14 mouse cellular contexts compared by ENCODE assay signal in the genomic region with DNA sequence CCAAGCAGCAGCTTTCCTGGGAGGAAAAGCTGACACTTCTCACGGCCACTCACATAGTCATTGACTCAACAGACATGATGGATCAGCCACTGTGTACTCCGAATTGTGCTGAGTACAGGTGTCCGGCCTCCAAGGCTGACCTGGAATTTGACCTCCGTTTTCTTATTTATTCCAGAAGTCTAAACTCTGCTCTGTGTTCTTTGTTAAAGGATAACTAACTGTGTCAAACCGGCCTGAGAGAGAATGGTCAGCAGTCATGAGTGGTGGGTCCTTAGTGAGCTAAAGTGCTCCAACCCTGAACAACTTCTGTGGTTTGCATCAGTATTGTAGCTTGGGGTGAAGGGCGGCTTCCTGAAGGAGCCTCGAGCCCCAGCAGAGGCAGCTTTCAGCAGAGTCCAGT. TPM values are rescaled to one million over a fixed set of nuclear protein-coding genes. Genes with fewer than 3 reads are reported as not detected.
"Had no signal": no experiment of that assay in that cellular context is flagged by ENCODE, and none has a peak within 500 bp of the region (broad histone marks: within the 10 kb centered on the region; RNA-seq: fewer than 3 reads in every experiment).

No protein-coding gene starts in this region.

- H3K4me2 ChIP-seq: hindbrain, embryonic 12.5 days; limb, embryonic 15.5 days; liver, embryonic 12.5 days; lung, embryonic 14.5 days; midbrain, embryonic 12.5 days; neural tube, embryonic 13.5 days had no signal

- H3K4me3 ChIP-seq: hindbrain, embryonic 12.5 days; limb, embryonic 15.5 days; liver, embryonic 12.5 days; megakaryocyte, embryonic 14.5 days; midbrain, embryonic 12.5 days; neural tube, embryonic 13.5 days had no signal

- H3K4me1 ChIP-seq: hindbrain, embryonic 12.5 days; limb, embryonic 15.5 days; liver, embryonic 12.5 days; midbrain, embryonic 12.5 days; neural tube, embryonic 13.5 days had no signal

- DNase-seq: layer of hippocampus, adult 9-11 months; lung, embryonic 14.5 days; lung, postnatal 10 days; right cerebral cortex, postnatal 14 days; thymus, postnatal 4 days had no signal

- H3K9ac ChIP-seq: hindbrain, embryonic 12.5 days; limb, embryonic 15.5 days; liver, embryonic 12.5 days; lung, embryonic 14.5 days; midbrain, embryonic 12.5 days; neural tube, embryonic 13.5 days had no signal

- H3K27ac ChIP-seq: hindbrain, embryonic 12.5 days; hindbrain, postnatal 0 days; limb, embryonic 15.5 days; liver, embryonic 12.5 days; macrophage; midbrain, embryonic 12.5 days; neural tube, embryonic 13.5 days had no signal

- ATAC-seq: hindbrain, postnatal 0 days; liver, embryonic 12.5 days; midbrain, embryonic 16.5 days had no signal

- H3K9me3 ChIP-seq: hindbrain, embryonic 12.5 days; limb, embryonic 15.5 days; liver, embryonic 12.5 days; midbrain, embryonic 12.5 days; neural tube, embryonic 13.5 days had no signal

- H3K36me3 ChIP-seq: hindbrain, embryonic 12.5 days; limb, embryonic 15.5 days; liver, embryonic 12.5 days; midbrain, embryonic 12.5 days; neural tube, embryonic 13.5 days had no signal

- H3K27me3 ChIP-seq: hindbrain, embryonic 12.5 days; limb, embryonic 15.5 days; liver, embryonic 12.5 days; midbrain, embryonic 12.5 days; neural tube, embryonic 13.5 days had no signal

RNA-seq across cellular contexts. Expression of a gene that starts 13.4 kb away (rescaled TPM):
- polyA plus RNA-seq: macrophage had no signal
